Mouse (Mus musculus): ENCODE results near the gene Gm19935. TPM values are rescaled to one million over a fixed set of nuclear protein-coding genes. Genes with fewer than 3 reads are reported as not detected.

Gene Gm19935
- not detected for total RNA-seq (2023)

DNA sequence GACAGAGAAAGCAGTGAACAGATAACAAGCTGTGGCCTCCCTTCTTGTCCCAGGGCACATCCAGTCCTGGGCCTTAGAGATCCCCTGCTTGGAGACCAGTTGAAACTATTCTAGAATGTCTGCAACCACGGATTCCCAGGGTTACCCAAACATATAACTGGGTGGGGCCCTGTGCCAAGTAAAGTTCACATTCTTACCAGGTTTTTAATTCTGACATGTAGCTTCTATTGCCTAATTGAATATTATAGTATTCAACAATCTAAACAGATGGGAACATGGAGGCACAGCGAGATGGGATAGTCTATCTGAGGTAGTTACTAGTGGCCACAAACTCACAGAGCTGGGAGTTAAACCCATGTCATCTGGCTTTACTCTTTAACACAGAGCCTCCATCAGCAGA, at the start of gene Gm19935:
Gene Gm19935 (minus strand): TSS at position 101 of the 400 bp plus-strand sequence.

DNA sequence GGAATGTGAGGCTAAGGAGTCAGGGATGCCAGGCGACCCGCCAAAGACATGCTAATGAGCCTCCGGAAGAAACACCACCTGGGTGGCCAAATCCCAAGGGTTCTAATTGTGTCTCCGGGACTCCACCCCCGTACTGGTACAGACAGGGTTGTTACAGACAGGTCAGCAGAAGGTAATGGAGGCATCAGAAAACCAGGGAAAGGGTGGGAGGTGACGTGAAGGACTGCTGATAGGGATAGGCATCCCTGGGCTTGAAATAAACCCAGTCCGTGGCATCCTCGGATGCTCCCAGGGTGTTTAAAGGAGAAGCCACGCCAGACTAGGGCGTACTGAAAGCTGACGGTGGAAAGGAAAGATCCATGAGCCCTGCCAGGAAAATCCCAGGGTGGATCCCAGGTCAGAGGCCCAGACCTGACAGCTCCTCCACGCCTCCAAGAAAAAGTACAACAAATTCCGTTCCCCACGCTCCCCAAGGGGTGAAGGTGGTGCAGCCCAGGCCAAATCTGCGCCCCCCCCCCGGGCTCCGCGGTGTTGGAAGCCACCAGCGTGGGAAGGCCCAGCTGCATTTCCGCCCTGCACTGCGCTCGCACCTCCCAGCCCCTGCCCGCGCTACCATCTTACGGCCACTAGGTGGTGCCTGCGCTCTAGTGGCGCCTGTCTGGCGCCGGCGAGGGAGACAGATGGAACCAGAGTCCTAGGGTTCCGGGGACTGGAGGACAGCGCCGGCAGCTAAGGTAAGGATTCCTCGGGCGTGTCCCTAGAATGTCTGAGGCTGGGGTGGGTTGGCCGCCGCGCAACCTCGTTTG, 11.2 kb upstream of the Gm19935 start, which contains the start of gene Chd9:
Gene Chd9 (plus strand): TSS at position 172 of the 806 bp plus-strand sequence.

Other genes with a start within 250 kb of the Gm19935 start
- gene Chd9, start 11.0 kb upstream of the Gm19935 start, total RNA-seq (2023), result 10 to 100 TPM; 39.0 to 46.4 TPM